9 mouse cellular contexts compared by ENCODE assay signal in the genomic region with DNA sequence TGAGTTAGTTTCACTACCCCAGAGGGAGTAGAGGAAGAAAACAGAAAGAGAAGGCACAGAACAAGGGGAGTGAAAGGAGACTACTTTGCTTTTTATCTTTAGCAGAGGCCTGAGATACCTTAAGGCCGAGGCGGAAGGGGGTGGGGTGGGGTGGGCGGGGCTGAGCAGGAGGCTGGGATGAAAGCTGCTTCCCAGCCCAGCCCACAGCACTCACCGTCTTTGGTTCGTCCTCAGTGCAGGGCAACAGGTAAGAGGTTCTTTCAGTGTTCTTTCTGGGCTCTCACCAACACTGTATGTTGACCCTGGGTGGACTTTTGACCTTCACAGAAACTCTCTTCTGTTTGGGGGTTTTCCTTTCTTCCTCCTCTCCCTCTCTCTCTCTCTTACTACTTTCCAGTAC. TPM values are rescaled to one million over a fixed set of nuclear protein-coding genes. Genes with fewer than 3 reads are reported as not detected.
A peak's percentile ranks its signal among the peaks of the same experiment; 100 is the strongest.
DNase-seq lines count a peak whose midpoint lies in the region; ATAC-seq and TF ChIP-seq lines count a peak whose summit lies in the region.
"Had no signal": no experiment of that assay in that cellular context is flagged by ENCODE, and none has a peak within 500 bp of the region (broad histone marks: within the 10 kb centered on the region; RNA-seq: fewer than 3 reads in every experiment).

TSS of gene Alas2 (plus strand) at position 137 of the 400 bp plus-strand sequence.

- no peak within 1 kb of the TSS for H3K27ac ChIP-seq in heart, adult 2 months
- H3K27ac ChIP-seq in heart, embryonic 11.5 days (ENCODE audit: low read depth, low read length) = peak within 1 kb of the TSS; percentile 59; the same call in 1 of the 2 replicates
- peak within 1 kb of the TSS; percentile 59 for H3K27ac ChIP-seq in liver, adult 2 months (replicated peaks; ENCODE audit: insufficient read depth, low read depth, low read length)
- H3K27ac ChIP-seq in layer of hippocampus, adult 2 months = no peak within 1 kb of the TSS

- no peaks in the 10 kb centered on the region for H3K4me1 ChIP-seq in heart, adult 2 months (ENCODE audit: control insufficient read depth, insufficient read depth, low read length)
- H3K4me1 ChIP-seq in heart, embryonic 11.5 days (ENCODE audit: control insufficient read depth, insufficient read depth, low read length) = no peaks in the 10 kb centered on the region
- peaks cover 12% of the 10 kb centered on the region for H3K4me1 ChIP-seq in liver, adult 2 months (ENCODE audit: control insufficient read depth, insufficient read depth, low read length)

- TF ChIP-seq CTCF in heart, adult 2 months (IDR thresholded peaks at IDR 0.05) = no peak
- no peak for TF ChIP-seq CTCF in liver, adult 2 months (IDR thresholded peaks at IDR 0.05; ENCODE audit: low read depth, low read length)
- TF ChIP-seq CTCF in layer of hippocampus, adult 2 months (conservative IDR thresholded peaks at IDR 0.05) = no peak

- no peak for TF ChIP-seq EP300 in heart, adult 2 months (IDR thresholded peaks at IDR 0.05; ENCODE audit: insufficient read depth, low read depth, low read length)

- H3K27me3 ChIP-seq in heart, adult 2 months (ENCODE audit: control insufficient read depth, insufficient read depth, low read length) = no peaks in the 10 kb centered on the region
- no peaks in the 10 kb centered on the region for H3K27me3 ChIP-seq in heart, embryonic 11.5 days (ENCODE audit: control insufficient read depth, insufficient read depth, low read length)
- H3K27me3 ChIP-seq in liver, adult 2 months (ENCODE audit: control insufficient read depth, insufficient read depth, low read length) = no peaks in the 10 kb centered on the region

- peak within 1 kb of the TSS; percentile 24; the same call in 1 of the 2 replicates for H3K4me2 ChIP-seq in heart, embryonic 11.5 days

- no peak within 1 kb of the TSS for H3K4me3 ChIP-seq in heart, adult 2 months
- peak within 1 kb of the TSS; percentile 10; the same call in 1 of the 2 replicates for H3K4me3 ChIP-seq in heart, embryonic 11.5 days (ENCODE audit: low read depth, low read length)
- no peak within 1 kb of the TSS for H3K4me3 ChIP-seq in liver, adult 2 months (ENCODE audit: insufficient read depth, low read depth, low read length)
- H3K4me3 ChIP-seq in layer of hippocampus, adult 2 months = no peak within 1 kb of the TSS

- no peak for TF ChIP-seq POLR2A in heart, adult 2 months (IDR thresholded peaks at IDR 0.05; ENCODE audit: insufficient read depth, low read depth, low read length)
- no peak for TF ChIP-seq POLR2A in liver, adult 2 months (IDR thresholded peaks at IDR 0.05; ENCODE audit: extremely low read depth, insufficient read depth, low read length)

- H3K79me2 ChIP-seq in heart, adult 2 months (replicated peaks; ENCODE audit: control insufficient read depth, insufficient read depth, low read length) = no peaks in the 10 kb centered on the region
- no peaks in the 10 kb centered on the region for H3K79me2 ChIP-seq in liver, adult 2 months (ENCODE audit: control insufficient read depth, insufficient read depth, low read length)

- 65% methylated on average over 5 of the region's 5 CpGs for WGBS in heart, adult 2 months
- WGBS in heart, embryonic 11.5 days (ENCODE audit: insufficient replicate concordance) = 13% methylated on average over 5 of the region's 5 CpGs
- 26% methylated on average over 3 of the region's 5 CpGs for WGBS in liver, adult 2 months

- H3K9me3 ChIP-seq in heart, embryonic 11.5 days (replicated peaks; ENCODE audit: control insufficient read depth, low read length) = no peaks in the 10 kb centered on the region

- H3K9ac ChIP-seq in heart, adult 2 months (ENCODE audit: low read depth, low read length) = no peak within 1 kb of the TSS
- peak within 1 kb of the TSS; percentile 65 for H3K9ac ChIP-seq in heart, embryonic 11.5 days (ENCODE audit: low read depth, low read length)
- H3K9ac ChIP-seq in liver, adult 2 months (ENCODE audit: low read depth, low read length) = no peak within 1 kb of the TSS

- no peaks in the 10 kb centered on the region for H3K36me3 ChIP-seq in heart, adult 2 months (ENCODE audit: control insufficient read depth, insufficient read depth, low read length)
- H3K36me3 ChIP-seq in heart, embryonic 11.5 days (ENCODE audit: control insufficient read depth, insufficient read depth, low read length) = no peaks in the 10 kb centered on the region
- no peaks in the 10 kb centered on the region for H3K36me3 ChIP-seq in liver, adult 2 months (ENCODE audit: control insufficient read depth, insufficient read depth, low read length)

- DNase-seq in heart, adult 2 months = no peak
- no peak for DNase-seq in heart, adult 11 months
- no peak for DNase-seq in adrenal gland, adult 8-10 months
- peak; percentile 52 for DNase-seq in liver, adult 2 months (ENCODE audit: extremely low read depth, low read depth, low spot score)
- DNase-seq in left cerebral cortex, postnatal 36 days (ENCODE audit: low spot score in 2 of 2) = no peak
- no peak for DNase-seq in layer of hippocampus, adult 2 months (ENCODE audit: low spot score in 2 of 2)
- no peak for DNase-seq in right cerebral cortex, adult 18-20 months
- DNase-seq: cerebellum, adult 9-11 months had no signal

- intact Hi-C loops in heart, adult 2 months (cut with DNase I) = no loop called here
- intact Hi-C loops in left cerebral cortex, postnatal 36 days (cut with DNase I) = no loop called here

- peak; percentile 69; the same call in 1 of the 2 replicates for ATAC-seq in heart, embryonic 11.5 days (replicated peaks; ENCODE audit: insufficient number of reproducible peaks, low FRiP score, low TSS enrichment)

RNA-seq across cellular contexts. Expression of gene Alas2, which starts in this region (rescaled TPM):
- 100 to 1,000 TPM in 1 of 2 experiments, 10 to 100 TPM in 1; 66.6 to 536 TPM for total RNA-seq in heart, adult 2 months (2021)
- 62.2 and 511 TPM in 2 replicates for polyA plus RNA-seq in heart, adult 2 months (2012; rRNA removed)
- 10 to 100 TPM in 3 of 4 experiments, 1 to 10 TPM in 1; 8.0 to 29.2 (median 11.0) TPM for total RNA-seq in adrenal gland, adult 8-10 months (2022)
- 176 and 196 TPM in 2 replicates for polyA plus RNA-seq in heart, embryonic 11.5 days (2014; fragmentation: Nextera tagmentation; extraction: Ambion mirVana)
- 15.8 and 28.4 TPM in 2 replicates for total RNA-seq in liver, adult 2 months (2014; rRNA removed)
- 41.1 and 48.4 TPM in 2 replicates for polyA plus RNA-seq in liver, adult 2 months (2012; rRNA removed)
- 1 to 10 TPM; 5.2 to 6.5 TPM for total RNA-seq in left cerebral cortex, postnatal 36 days (2021)
- total RNA-seq in layer of hippocampus, adult 2 months (2021) = 1 to 10 TPM; 4.0 to 6.3 TPM

Comparison
In these comparisons a context has a peak if more than half of its experiments do, and no peak if none do; other contexts are left out.
1. H3K27ac ChIP-seq: peak in heart, embryonic 11.5 days (single experiment) and liver, adult 2 months (single experiment); none in heart, adult 2 months (single experiment) and layer of hippocampus, adult 2 months (single experiment).